Mouse (Mus musculus) kidney, postnatal 0 days (tissue): ENCODE measurements at regions not wholly inside any gene's neighbourhood (a gene's known extent, or its start where the extent isn't known, plus 50 kb on each side); places are given as distances from the start of the nearest gene placed in this dataset.
A peak's percentile ranks its signal among the peaks of the same experiment; 100 is the strongest.
"Not testable (repeated sequence)": the region's sequence is repeated elsewhere in the genome, so short reads cannot be mapped to it uniquely, and the experiment has no call there.

Experiments
- ATAC-seq: fragments of 200-750 bp; cut with Nextera tagmentation; replicated peaks from 2 replicates; pipeline ENCODE4 v1.8.0; 2017; ENCODE audit warnings: low read depth, moderate number of reproducible peaks, moderate TSS enrichment, moderate library complexity; ENCODE audit not compliant: low FRiP score
- DNase-seq: peaks from one replicate; pipeline ENCODE4 v3.0.0-alpha.2; 2016; ENCODE audit warnings: low spot score
- H3K27ac ChIP-seq: fragments of 300-500 bp; sonication (generic); 2 replicates; pipeline ENCODE4 v1.5.1; 2014; ENCODE audit warnings: mild to moderate bottlenecking
- H3K27me3 ChIP-seq: fragments of 300-500 bp; sonication (generic); 2 replicates; pipeline ENCODE4 v1.6.1; 2014; ENCODE audit warnings: low read length, mixed read lengths; ENCODE audit not compliant: insufficient read depth
- H3K36me3 ChIP-seq: fragments of 300-500 bp; sonication (generic); 2 replicates; pipeline ENCODE4 v1.6.1; 2014; ENCODE audit warnings: low read length, mixed read lengths; ENCODE audit not compliant: insufficient read depth
- H3K4me1 ChIP-seq: fragments of 300-500 bp; sonication (generic); replicated peaks from 2 replicates; pipeline ENCODE4 v1.6.1; 2014; ENCODE audit warnings: antibody characterized with exemption, low read length, mixed read lengths; ENCODE audit not compliant: insufficient read depth
- H3K4me2 ChIP-seq: fragments of 300-500 bp; sonication (generic); 2 replicates; pipeline ENCODE4 v1.6.1; 2014; ENCODE audit warnings: mild to moderate bottlenecking, low read length, moderate library complexity, mixed read lengths
- H3K4me3 ChIP-seq: fragments of 300-500 bp; sonication (generic); replicated peaks from 2 replicates; pipeline ENCODE4 v1.5.1; 2014; ENCODE audit warnings: low read depth, low read length
- H3K9ac ChIP-seq: fragments of 300-500 bp; sonication (generic); 2 replicates; pipeline ENCODE4 v1.6.1; 2014; ENCODE audit warnings: low read depth, low read length
- H3K9me3 ChIP-seq: fragments of 300-500 bp; sonication (generic); replicated peaks from 2 replicates; pipeline ENCODE4 v1.6.1; 2016; ENCODE audit warnings: low read length, inconsistent platforms, mixed read lengths
- CTCF ChIP-seq: IDR thresholded peaks from 2 replicates; pipeline ENCODE4 v1.5.1; 2016; ENCODE audit warnings: antibody characterized with exemption, low read depth, mild to moderate bottlenecking, moderate library complexity
- WGBS: fragments of 180-500 bp; shearing (Covaris S2); extraction: QIAGEN DNeasy Blood & Tissue Kit; methylation state at CpG from one replicate; pipeline ENCODE4 v1.1.7; 2014; 5-methylcytosine and 5-hydroxymethylcytosine counted together

DNA sequence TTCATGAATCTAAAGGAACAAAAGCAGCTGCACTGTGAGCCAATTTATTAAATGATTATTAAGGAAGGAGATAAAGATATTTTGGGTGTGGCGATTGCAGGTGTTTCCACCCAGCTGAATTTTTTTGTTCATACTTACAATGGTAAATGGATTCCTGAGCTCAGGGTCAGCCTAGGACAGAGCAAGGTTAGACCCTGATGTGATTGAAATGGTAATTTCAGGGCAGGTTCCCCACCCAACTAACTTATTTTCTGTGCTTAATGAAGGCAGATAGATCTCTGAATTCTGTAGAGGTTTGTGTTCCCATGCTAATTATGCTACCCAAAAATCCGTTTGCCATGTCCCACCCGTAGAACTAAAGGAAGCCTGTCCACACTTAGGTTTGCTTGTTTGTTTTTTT, 258.8 kb upstream of the St6gal2 start:
- no peak overlapping the region for H3K4me3 ChIP-seq
- H3K27me3 ChIP-seq, result no peaks in the 10 kb centered on the region
- ATAC-seq (no peak), DNase-seq (no peak)
- H3K4me2 ChIP-seq, result no peak overlapping the region
- no peak for TF ChIP-seq CTCF
- H3K27ac ChIP-seq, result no peak overlapping the region
- no peaks in the 10 kb centered on the region for H3K9me3 ChIP-seq
- 86% methylated on average over 3 of the region's 3 CpGs for WGBS
- H3K4me1 ChIP-seq, result no peaks in the 10 kb centered on the region
- H3K9ac ChIP-seq, result no peak overlapping the region
- no peaks in the 10 kb centered on the region for H3K36me3 ChIP-seq

DNA sequence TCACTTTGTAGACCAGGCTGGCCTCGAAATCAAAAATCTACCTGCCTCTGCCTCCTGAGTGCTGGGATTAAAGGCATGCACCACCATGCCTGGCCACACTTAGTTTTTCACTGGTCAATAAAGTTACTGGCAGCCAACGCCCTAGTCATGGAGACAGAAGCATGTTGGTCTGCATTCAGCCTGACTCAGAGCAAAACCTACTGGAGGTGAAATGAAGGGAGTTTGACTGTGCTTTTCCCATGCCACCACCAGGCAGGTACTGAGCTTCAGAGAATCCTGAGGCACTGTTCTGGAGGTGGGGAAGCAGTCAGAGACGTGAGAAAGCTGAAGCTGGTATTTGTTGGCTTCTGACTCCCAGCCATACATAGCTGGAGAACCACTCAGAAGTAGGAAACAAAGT, 258.4 kb upstream of the St6gal2 start:
- TF ChIP-seq CTCF, result no peak
- H3K4me3 ChIP-seq, result no peak overlapping the region
- no peaks in the 10 kb centered on the region for H3K27me3 ChIP-seq
- DNase-seq (no peak), ATAC-seq (no peak)
- no peaks in the 10 kb centered on the region for H3K4me1 ChIP-seq
- no peak overlapping the region for H3K27ac ChIP-seq
- no peak overlapping the region for H3K4me2 ChIP-seq
- H3K36me3 ChIP-seq, result no peaks in the 10 kb centered on the region
- no peaks in the 10 kb centered on the region for H3K9me3 ChIP-seq
- H3K9ac ChIP-seq, result no peak overlapping the region
- 72% methylated on average over 3 of the region's 3 CpGs for WGBS

DNA sequence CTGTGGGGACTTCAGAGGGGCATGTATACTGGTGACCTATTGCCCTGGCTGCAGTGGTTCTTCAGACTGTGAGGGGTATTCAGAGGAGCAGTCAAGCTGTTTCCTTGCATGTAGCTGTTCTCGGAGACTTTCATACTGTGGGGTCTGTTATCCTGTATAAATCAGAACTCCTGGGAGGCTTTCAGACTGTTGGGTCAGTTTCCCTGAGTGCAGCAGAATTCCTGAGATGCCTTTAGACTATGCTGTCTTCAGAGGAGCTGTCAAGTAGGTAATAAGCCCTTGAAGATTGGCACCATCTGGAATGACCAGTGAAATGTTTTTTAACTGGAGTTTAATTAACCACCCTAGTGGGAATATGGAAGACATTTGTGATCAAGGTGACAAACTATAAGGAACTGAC, 238.6 kb upstream of the St6gal2 start:
- H3K36me3 ChIP-seq, result no peaks in the 10 kb centered on the region
- no peak overlapping the region for H3K27ac ChIP-seq
- H3K9ac ChIP-seq, result no peak overlapping the region
- no peak overlapping the region for H3K4me3 ChIP-seq
- WGBS, result 43% methylated on average over 1 of the region's 1 CpGs
- no peak for TF ChIP-seq CTCF
- H3K4me1 ChIP-seq, result no peaks in the 10 kb centered on the region
- DNase-seq, result peak; percentile 12
- no peak overlapping the region for H3K4me2 ChIP-seq
- no peaks in the 10 kb centered on the region for H3K9me3 ChIP-seq
- no peaks in the 10 kb centered on the region for H3K27me3 ChIP-seq
- ATAC-seq, result no peak; the same call in 1 of the 2 replicates

DNA sequence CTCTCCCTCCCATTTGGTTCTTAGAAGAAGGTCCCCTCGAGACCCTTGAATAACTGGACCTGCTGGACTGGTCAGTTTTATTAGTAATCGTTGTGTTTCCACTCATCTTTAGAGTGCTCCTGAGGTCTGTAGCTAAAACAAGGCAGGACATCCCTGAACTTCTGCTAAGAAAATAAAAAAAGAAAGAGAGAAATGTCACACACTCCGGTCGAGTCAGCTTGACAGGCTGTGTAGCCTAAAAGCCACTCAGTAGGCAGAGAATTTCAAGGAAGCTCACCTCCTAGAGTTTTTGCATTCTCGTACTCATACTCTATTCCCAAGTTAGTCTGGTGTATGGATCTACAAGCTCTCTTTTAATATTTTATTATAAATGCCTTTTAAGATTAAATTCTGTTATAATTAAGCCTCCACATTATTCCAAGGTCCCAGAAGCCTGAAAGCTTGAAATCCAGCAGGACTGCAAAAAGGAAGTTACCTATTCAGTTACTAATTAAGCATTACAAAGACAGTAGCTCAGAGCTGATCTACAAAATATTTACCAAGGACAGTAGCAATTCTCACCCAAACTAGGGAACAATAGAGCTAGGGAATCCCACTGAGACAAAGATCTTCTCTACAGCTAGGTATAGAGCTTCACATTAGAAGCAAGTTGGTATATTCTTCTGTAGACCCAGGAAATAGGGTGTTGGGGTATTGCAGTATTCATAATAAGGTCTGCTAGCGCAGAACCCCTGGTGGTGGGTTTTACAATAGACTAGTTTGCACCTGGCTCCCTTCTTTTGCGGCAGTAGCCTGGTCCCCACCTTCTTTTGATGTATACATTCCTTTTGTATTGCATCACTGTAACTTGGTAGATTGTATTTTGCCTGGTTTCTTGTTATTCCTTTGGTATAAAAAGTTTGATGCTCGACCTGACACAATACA, 226.7 kb upstream of the St6gal2 start:
- H3K36me3 ChIP-seq, H3K9me3 ChIP-seq, H3K4me1 ChIP-seq, H3K4me3 ChIP-seq, H3K27ac ChIP-seq, DNase-seq, H3K27me3 ChIP-seq, H3K9ac ChIP-seq, H3K4me2 ChIP-seq, ATAC-seq: not testable (repeated sequence)
- WGBS, result 81% methylated on average over 8 of the region's 8 CpGs

DNA sequence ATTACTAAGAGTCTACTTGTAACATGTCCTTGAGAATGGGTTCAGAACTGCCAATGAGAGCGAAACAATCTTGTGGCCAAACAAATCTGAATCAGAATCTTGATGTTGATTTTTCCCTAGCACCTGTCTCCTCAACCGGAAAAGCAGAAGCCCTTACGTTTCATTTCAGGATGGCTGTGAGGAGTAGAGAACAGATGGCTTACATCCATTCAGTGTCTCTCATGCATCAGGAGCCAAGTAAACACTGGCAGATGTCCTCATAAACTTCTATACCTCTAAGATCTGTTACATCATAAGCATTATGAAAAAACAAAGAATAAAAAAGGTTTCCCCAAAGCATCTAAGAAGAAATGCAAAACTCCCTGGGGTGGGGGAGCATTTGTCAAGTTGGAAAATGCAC, 221.1 kb upstream of the St6gal2 start:
- no peak for DNase-seq
- Histone ChIP-seq H3K36me3 (no peaks in the 10 kb centered on the region), H3K4me1 (no peaks in the 10 kb centered on the region), H3K9ac (no peak overlapping the region), H3K4me2 (no peak overlapping the region), H3K4me3 (no peak overlapping the region), H3K9me3 (no peaks in the 10 kb centered on the region), H3K27ac (no peak overlapping the region), H3K27me3 (no peaks in the 10 kb centered on the region)
- no peak for TF ChIP-seq CTCF
- no peak for ATAC-seq
- 63% methylated on average over 3 of the region's 3 CpGs for WGBS

DNA sequence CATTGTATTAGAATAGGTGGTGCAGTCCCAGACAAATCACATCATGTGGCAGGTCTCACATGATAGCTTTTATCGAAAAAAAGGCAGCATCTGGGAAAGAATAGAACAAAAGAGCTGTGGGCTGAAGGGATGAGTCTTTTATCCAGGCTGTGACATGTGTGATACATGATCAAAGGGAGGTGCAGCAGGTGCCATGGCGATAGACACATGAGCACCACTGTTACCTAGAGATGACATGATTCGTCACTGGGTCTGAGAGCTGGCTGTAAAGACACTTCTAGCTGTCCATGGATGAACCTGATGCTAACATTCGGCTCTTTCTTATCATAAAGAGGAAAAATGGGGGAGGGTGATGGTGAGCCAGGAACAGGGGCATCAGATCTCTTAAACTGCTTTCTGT, 210.9 kb upstream of the St6gal2 start:
- Histone ChIP-seq H3K9me3 (no peaks in the 10 kb centered on the region), H3K4me3 (no peak overlapping the region), H3K4me2 (no peak overlapping the region), H3K9ac (no peak overlapping the region), H3K27me3 (no peaks in the 10 kb centered on the region), H3K36me3 (no peaks in the 10 kb centered on the region), H3K27ac (no peak overlapping the region), H3K4me1 (no peaks in the 10 kb centered on the region)
- 73% methylated on average over 4 of the region's 4 CpGs for WGBS
- DNase-seq (no peak), ATAC-seq (no peak)
- no peak for TF ChIP-seq CTCF

DNA sequence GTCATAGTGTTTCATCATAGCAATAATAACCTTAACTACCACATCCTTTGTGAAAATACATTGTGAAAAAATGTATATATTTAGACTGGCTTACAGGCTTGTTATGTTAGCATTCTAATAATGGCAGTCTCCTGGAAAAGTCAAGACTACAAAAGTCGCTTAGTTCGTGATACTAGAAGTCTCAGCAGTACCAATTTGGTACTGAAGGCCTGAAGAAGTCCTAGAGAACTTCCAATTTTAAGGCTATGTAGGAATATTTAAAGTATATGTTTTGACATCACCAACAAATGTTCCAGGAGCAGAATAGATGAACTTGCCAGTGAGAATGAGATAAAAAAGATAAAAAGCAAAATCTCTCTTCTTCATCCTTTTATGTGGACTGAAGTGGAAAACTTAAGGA, 182.5 kb upstream of the St6gal2 start:
- Histone ChIP-seq H3K9ac (no peak overlapping the region), H3K9me3 (no peaks in the 10 kb centered on the region), H3K4me2 (no peak overlapping the region), H3K4me1 (no peaks in the 10 kb centered on the region), H3K27ac (no peak overlapping the region), H3K27me3 (no peaks in the 10 kb centered on the region), H3K4me3 (no peak overlapping the region), H3K36me3 (no peaks in the 10 kb centered on the region)
- WGBS, result 92% methylated on average over 2 of the region's 2 CpGs
- ATAC-seq (no peak), DNase-seq (no peak)
- TF ChIP-seq CTCF, result no peak
